Mouse (Mus musculus): ENCODE data around the gene H2afx. TPM values are rescaled to one million over a fixed set of nuclear protein-coding genes. Genes with fewer than 3 reads are reported as not detected.

The H2afx gene
- total and polyA plus RNA-seq, 2 experiments, result 5.6 to 23.6 TPM

DNA sequence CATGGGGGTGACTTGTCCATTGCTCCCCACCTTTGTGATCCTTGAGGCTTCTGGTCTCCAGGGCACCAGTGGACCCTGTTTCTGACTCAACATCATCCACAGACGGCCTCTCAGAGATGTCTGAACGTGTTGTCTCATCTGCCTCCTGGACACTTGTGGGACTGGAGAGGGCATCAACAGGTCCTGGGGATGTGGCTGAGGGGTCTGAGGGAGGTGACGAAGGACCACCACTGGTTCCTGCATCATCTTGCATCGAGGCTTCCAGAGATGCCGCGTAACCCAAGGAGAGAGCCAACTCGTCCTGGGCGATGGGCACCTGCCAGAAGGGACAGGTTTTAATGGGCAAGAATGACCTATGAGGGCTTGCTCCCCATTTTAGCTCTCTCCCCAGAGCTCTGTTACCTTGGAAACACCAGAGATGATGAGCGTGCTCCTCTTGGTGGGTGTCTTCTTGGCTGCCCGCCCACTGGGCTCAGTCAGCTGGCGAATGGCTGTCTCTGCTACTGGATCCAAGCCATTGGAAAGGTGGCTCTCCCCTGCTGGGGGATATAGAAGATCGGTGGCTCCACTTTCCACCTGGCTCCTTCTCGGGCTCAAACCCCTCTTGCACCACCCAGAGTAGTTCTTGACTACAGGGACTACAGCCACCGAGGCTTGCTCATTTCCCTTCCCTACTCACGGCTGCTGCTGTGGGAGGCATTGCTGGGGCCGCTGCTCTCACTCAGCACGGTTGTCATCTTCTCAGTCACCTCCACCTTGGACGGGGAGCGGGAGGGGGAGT, 20.8 kb upstream of the H2afx start:
- H3K36me3 ChIP-seq (ENCODE audit: control insufficient read depth, insufficient read depth, low read length), result peaks cover 41% of the 10 kb centered on the region; the same call in 1 of the 2 replicates
- H3K27me3 ChIP-seq (ENCODE audit: control insufficient read depth, insufficient read depth, low read length), result no peaks in the 10 kb centered on the region
- peaks cover 15% of the 10 kb centered on the region for H3K4me1 ChIP-seq (ENCODE audit: control insufficient read depth, insufficient read depth, low read length)

DNA sequence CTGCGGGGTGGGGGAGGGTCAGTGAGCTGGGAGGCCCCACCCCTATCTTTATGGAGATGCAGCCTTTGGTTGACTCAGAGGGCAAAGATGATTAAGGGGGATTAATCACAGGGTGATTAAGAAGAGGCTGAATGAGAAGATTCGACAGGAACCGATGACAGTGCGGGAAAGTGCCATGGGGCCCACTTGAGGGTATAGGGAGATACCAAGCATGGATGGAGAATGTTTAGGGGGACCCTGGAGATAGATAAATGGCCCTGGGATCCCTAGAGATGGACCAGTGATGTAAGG, 20.3 kb upstream of the H2afx start:
- 90% methylated on average over 4 of the region's 4 CpGs for WGBS
- no peak overlapping the region for H3K9ac ChIP-seq (ENCODE audit: low read depth, low read length)
- TF ChIP-seq POLR2A (IDR thresholded peaks at IDR 0.05; ENCODE audit: extremely low read depth, insufficient read depth, low read length), result no peak
- TF ChIP-seq CTCF (IDR thresholded peaks at IDR 0.05; ENCODE audit: low read depth, low read length), result no peak
- H3K27me3 ChIP-seq (ENCODE audit: control insufficient read depth, insufficient read depth, low read length), result no peaks in the 10 kb centered on the region
- H3K36me3 ChIP-seq (ENCODE audit: control insufficient read depth, insufficient read depth, low read length), result peaks cover 41% of the 10 kb centered on the region; the same call in 1 of the 2 replicates
- peaks cover 15% of the 10 kb centered on the region for H3K4me1 ChIP-seq (ENCODE audit: control insufficient read depth, insufficient read depth, low read length)
- peaks cover 10% of the 10 kb centered on the region; the same call in 1 of the 2 replicates for H3K79me2 ChIP-seq (ENCODE audit: control insufficient read depth, insufficient read depth, low read length)
- no peak overlapping the region for H3K4me3 ChIP-seq (ENCODE audit: insufficient read depth, low read depth, low read length)
- no peak for DNase-seq (ENCODE audit: extremely low read depth, low read depth, low spot score)
- H3K27ac ChIP-seq (replicated peaks; ENCODE audit: insufficient read depth, low read depth, low read length), result no peak overlapping the region

More for the DNA sequence above, 20.8 kb upstream of the H2afx start:
- peaks cover 10% of the 10 kb centered on the region; the same call in 1 of the 2 replicates for H3K79me2 ChIP-seq (ENCODE audit: control insufficient read depth, insufficient read depth, low read length)
- 90% methylated on average over 19 of the region's 19 CpGs for WGBS
- H3K9ac ChIP-seq (ENCODE audit: low read depth, low read length), result no peak overlapping the region
- no peak for TF ChIP-seq CTCF (IDR thresholded peaks at IDR 0.05; ENCODE audit: low read depth, low read length)
- TF ChIP-seq POLR2A (IDR thresholded peaks at IDR 0.05; ENCODE audit: extremely low read depth, insufficient read depth, low read length), result no peak
- no peak overlapping the region for H3K4me3 ChIP-seq (ENCODE audit: insufficient read depth, low read depth, low read length)
- no peak for DNase-seq (ENCODE audit: extremely low read depth, low read depth, low spot score)
- no peak overlapping the region for H3K27ac ChIP-seq (replicated peaks; ENCODE audit: insufficient read depth, low read depth, low read length)

DNA sequence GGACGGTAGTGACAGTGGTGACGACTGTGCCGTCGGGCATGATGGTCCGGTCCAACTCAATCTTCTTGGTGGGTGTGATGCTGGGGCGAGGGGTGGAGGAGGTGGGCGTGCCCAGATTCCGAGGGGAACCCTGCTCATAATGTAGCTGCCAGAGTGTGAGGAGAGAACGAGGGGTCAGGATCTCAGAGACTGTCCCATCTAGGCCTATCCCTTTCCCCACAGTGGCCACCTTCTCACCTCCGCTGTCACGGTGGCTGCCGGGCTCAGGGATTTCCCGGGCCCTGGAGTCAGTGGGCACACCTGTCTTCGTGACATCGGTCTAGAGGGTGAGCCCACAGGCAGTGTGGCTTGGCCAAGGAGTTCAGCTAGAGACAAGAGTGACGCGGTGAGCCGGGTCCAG, 19.6 kb upstream of the H2afx start:
- 95% methylated on average over 18 of the region's 18 CpGs for WGBS
- H3K27ac ChIP-seq (replicated peaks; ENCODE audit: insufficient read depth, low read depth, low read length), result no peak overlapping the region
- no peaks in the 10 kb centered on the region for H3K27me3 ChIP-seq (ENCODE audit: control insufficient read depth, insufficient read depth, low read length)
- no peak overlapping the region for H3K9ac ChIP-seq (ENCODE audit: low read depth, low read length)
- H3K4me1 ChIP-seq (ENCODE audit: control insufficient read depth, insufficient read depth, low read length), result peaks cover 11% of the 10 kb centered on the region
- peaks cover 17% of the 10 kb centered on the region for H3K79me2 ChIP-seq (ENCODE audit: control insufficient read depth, insufficient read depth, low read length)
- no peak for TF ChIP-seq CTCF (IDR thresholded peaks at IDR 0.05; ENCODE audit: low read depth, low read length)
- TF ChIP-seq POLR2A (IDR thresholded peaks at IDR 0.05; ENCODE audit: extremely low read depth, insufficient read depth, low read length), result no peak
- peaks cover 41% of the 10 kb centered on the region; the same call in 1 of the 2 replicates for H3K36me3 ChIP-seq (ENCODE audit: control insufficient read depth, insufficient read depth, low read length)
- DNase-seq (ENCODE audit: extremely low read depth, low read depth, low spot score), result no peak
- no peak overlapping the region for H3K4me3 ChIP-seq (ENCODE audit: insufficient read depth, low read depth, low read length)

DNA sequence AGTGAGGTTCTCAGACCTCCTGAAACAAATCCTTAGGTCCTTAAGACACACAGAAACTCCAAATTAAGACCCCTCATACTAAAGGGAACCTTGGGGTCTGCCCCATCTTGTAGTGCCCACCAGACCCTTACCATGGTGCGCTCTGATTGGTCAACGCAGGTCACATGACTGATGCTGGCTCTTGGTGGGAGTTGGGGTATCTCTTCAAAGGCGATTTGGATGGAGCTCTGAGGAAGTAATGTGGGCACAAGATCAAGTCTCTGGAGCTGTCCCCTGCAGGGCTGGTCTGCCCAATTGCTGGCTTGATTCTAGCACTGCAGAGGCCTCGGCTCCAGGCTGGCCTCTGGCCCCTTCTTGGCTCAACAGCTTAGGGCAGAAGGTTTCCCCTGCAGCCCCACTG, 17.0 kb upstream of the H2afx start:
- WGBS, result 64% methylated on average over 4 of the region's 4 CpGs
- Histone ChIP-seq H3K9ac (ENCODE audit: low read depth, low read length) (peak overlapping the region; percentile 50), H3K36me3 (ENCODE audit: control insufficient read depth, insufficient read depth, low read length) (peaks cover 30% of the 10 kb centered on the region; the same call in 1 of the 2 replicates)

DNA sequence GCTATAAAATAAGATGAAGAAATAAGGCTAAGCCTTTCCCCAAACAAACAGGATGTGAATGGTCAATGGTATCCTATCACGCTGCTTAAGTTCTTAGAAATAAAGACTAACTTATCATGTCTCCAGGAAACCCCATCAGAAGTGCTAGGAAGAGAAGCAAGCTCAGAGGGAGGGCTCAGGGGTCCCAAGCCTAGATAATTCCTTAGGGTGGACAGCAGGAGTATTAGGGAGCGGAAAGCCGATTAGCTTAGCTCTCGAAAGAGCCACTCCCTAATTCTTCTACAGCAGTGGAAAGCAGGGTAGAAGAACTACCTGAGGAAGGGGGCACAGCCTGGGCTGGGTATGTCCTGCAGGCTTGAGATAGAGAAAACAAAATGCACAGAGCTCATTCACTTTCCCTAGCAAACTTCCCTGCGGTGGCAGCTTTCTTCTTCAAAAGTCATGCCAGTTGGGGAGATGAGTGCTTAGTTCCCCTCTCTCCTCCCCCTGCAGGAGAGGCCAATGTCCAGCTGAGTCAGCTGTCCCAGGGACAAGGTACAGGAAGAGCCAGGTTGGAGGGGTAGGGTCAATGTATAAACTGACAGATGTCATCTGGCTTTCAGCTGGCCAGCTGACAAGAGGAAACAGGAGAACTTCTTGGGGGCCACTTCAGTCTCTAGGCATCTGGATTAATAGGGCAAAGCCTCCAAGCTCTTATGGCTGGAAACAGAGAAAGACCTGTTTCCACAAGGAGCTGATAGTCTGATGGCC, 16.2 kb upstream of the H2afx start:
- DNase-seq (ENCODE audit: extremely low read depth, low read depth, low spot score), result peak; percentile 92
- peaks cover 14% of the 10 kb centered on the region for H3K4me1 ChIP-seq (ENCODE audit: control insufficient read depth, insufficient read depth, low read length)
- peaks cover 18% of the 10 kb centered on the region for H3K79me2 ChIP-seq (ENCODE audit: control insufficient read depth, insufficient read depth, low read length)
- peaks cover 22% of the 10 kb centered on the region; the same call in 1 of the 2 replicates for H3K36me3 ChIP-seq (ENCODE audit: control insufficient read depth, insufficient read depth, low read length)
- peak overlapping the region; percentile 98 for H3K4me3 ChIP-seq (ENCODE audit: insufficient read depth, low read depth, low read length)
- no peaks in the 10 kb centered on the region for H3K27me3 ChIP-seq (ENCODE audit: control insufficient read depth, insufficient read depth, low read length)
- peak overlapping the region; percentile 85 for H3K27ac ChIP-seq (replicated peaks; ENCODE audit: insufficient read depth, low read depth, low read length)
- WGBS, result 4% methylated on average over 5 of the region's 5 CpGs
- TF ChIP-seq POLR2A (IDR thresholded peaks at IDR 0.05; ENCODE audit: extremely low read depth, insufficient read depth, low read length), result no peak
- TF ChIP-seq CTCF (IDR thresholded peaks at IDR 0.05; ENCODE audit: low read depth, low read length), result no peak
- H3K9ac ChIP-seq (ENCODE audit: low read depth, low read length), result peak overlapping the region; percentile 99

More for the DNA sequence above, 17.0 kb upstream of the H2afx start:
- TF ChIP-seq CTCF (IDR thresholded peaks at IDR 0.05; ENCODE audit: low read depth, low read length) (no peak), POLR2A (IDR thresholded peaks at IDR 0.05; ENCODE audit: extremely low read depth, insufficient read depth, low read length) (no peak)
- H3K27me3 ChIP-seq (ENCODE audit: control insufficient read depth, insufficient read depth, low read length), result no peaks in the 10 kb centered on the region
- peaks cover 13% of the 10 kb centered on the region for H3K4me1 ChIP-seq (ENCODE audit: control insufficient read depth, insufficient read depth, low read length)
- peaks cover 18% of the 10 kb centered on the region for H3K79me2 ChIP-seq (ENCODE audit: control insufficient read depth, insufficient read depth, low read length)
- DNase-seq (ENCODE audit: extremely low read depth, low read depth, low spot score), result no peak
- H3K4me3 ChIP-seq (ENCODE audit: insufficient read depth, low read depth, low read length), result peak overlapping the region; percentile 98; the same call in 1 of the 2 replicates
- peak overlapping the region; percentile 85 for H3K27ac ChIP-seq (replicated peaks; ENCODE audit: insufficient read depth, low read depth, low read length)
